Mouse (Mus musculus) embryonic stem cell, embryonic (primary cell): ENCODE measurements at regions not wholly inside any gene's neighbourhood (a gene's known extent, or its start where the extent isn't known, plus 50 kb on each side); places are given as distances from the start of the nearest gene placed in this dataset.

ENCODE experiments used
- CTCF ChIA-PET, 4 experiments: fragments of 300-600 bp in 2 of 4; fragments of 350-600 bp in 2 of 4; sonication (Branson Sonifier 250); formaldehyde crosslinking; loops; one replicate each; lab custom pipeline; 2022; ENCODE audit warnings: inconsistent platforms in 2 of 4; lab: Charles Lee
- POLR2A ChIA-PET, 4 experiments: fragments of 300-600 bp in 2 of 4; fragments of 350-600 bp in 2 of 4; sonication (Branson Sonifier 250); formaldehyde crosslinking; loops; one replicate each; lab custom pipeline; 2022; ENCODE audit warnings: antibody characterized with exemption in 4 of 4, inconsistent platforms in 1 of 4; lab: Charles Lee

DNA sequence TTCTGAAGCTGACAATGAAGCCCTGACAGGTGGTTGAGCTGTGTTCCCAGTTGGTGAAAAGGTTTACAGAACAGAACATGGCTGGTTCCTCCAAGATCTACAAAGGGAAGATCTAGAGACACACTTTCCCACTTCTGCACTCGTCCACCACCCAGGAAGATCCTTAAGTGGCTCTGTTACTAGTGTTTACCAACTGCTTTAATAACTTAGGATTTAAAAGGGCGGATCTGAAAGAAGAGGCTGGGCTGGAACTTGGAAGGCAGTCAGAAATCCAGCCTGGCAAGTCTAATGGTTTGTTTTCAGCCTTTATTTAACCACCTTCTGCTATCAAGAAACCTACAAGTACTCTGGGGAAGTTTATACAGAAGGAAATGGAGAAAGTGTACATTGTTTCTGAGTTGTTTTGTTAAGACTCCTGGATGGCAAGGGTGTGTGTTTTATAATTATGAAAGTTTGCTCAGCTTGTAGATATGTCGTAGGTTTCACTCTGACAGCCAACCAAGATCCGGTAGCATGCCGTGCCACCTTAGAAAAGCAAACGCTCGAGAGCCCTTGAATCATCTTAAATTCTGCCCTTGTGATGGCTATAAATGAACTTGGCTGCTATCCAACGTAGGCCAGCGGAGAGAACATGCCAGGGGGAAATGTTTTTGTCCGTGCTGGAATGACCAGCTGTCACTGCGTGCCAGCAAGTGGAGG is 248.5 kb downstream of the Plk2 start:
- POLR2A ChIA-PET: interaction anchor here in 3 of 4 experiments (0.5 to 0.9 kb wide), 3 partner anchors 10 to 1839 kb away, joined by 3 read pairs; no protein-coding TSS in a partner anchor
- CTCF ChIA-PET: interaction anchor here in 1 of 4 experiments (0.7 kb wide), 1 partner anchor 781 kb away, joined by 3 read pairs; no protein-coding TSS in a partner anchor

DNA sequence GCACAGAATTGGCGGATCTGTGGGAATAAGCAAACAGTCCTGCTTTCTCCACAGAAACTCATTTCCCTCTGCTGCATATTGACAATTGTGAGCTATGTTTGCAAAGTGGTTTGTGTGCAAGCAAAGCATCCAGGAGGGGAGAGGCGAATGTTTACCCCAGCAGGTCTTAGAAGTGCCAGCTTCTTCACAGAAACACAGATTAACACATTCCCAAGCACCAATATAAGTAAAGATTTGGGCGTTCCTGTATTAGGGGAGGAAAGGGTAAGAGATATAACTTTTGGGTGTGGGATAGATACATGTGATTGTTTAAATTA is 249.0 kb downstream of the Plk2 start:
- ChIA-PET POLR2A (interaction anchor here in 2 of 4 experiments (0.6 to 0.9 kb wide), 2 partner anchors 9 to 576 kb away, joined by 3 read pairs; no protein-coding TSS in a partner anchor), CTCF (interaction anchor here in 1 of 4 experiments (0.7 kb wide), 1 partner anchor 781 kb away, joined by 3 read pairs; no protein-coding TSS in a partner anchor)

DNA sequence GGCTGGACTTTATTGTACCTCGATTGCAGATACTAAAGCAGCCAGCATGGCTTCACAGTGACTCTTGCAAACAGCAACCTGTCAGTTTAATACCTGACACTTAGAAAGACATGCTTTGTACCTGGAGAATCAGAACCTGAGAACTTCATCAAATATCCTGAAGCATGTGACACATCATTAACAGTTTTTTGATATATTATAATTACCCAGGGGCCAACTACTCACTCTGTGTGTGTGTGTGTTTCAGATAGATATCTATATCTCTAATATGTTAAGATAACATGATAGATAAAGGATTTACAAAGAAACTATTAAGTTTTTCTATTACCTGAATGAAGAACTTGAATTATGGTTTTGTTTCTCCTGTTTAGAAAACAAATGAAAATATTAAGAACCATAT is 254.5 kb downstream of the Plk2 start:
- CTCF ChIA-PET: interaction anchor here in 1 of 4 experiments (0.7 kb wide), 1 partner anchor 22 kb away, joined by 3 read pairs; no protein-coding TSS in a partner anchor

DNA sequence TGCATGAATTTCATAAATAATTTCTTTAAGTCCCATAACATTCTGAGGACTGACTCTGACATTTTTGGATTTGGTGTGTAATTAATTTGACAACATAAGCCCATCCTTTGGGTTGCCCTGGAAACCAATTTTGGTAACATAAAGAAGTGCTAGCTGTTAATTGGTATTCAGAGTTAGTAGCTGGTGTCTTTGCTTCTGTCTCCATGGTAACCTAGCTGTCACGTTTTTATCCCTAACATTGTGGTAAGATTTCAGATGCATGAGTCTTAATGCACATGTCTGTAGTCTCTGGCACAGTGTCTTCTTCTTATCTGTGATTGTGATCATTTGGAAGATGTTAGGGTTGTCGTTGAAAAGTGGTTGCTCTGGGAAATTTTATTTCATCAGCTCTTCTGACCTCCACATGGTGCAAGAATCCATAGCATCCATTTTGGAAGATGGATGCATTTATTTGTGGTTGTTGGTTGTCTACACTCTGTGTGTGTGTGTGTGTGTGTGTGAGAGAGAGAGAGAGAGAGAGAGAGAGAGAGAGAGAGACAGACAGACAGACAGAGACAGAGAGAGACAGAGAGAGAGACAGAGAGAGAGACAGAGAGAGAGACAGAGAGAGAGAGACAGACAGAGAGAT is 255.1 kb downstream of the Plk2 start:
- CTCF ChIA-PET: interaction anchor here in 1 of 4 experiments (0.7 kb wide), 1 partner anchor 23 kb away, joined by 3 read pairs; no protein-coding TSS in a partner anchor
- POLR2A ChIA-PET: no interaction called here

More for the DNA sequence above, 254.5 kb downstream of the Plk2 start:
- POLR2A ChIA-PET: no interaction called here

DNA sequence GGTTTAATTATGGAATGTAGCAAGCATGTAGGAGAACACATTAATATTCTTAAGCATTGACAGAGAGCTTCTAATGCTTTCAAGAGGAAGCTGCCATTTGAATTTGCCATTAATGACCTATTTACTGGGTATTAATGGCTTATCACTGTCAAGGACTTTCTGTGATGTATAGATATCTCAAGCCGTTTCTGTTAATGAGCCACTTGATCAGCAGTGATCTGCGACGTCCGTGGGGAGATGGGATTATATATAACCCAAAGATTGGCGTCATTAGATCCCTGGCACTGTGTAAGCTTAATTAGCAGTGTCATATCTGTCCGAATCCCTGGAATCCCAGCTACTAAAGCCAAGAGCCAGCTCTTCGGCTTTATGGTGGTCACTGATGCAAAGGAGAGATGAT is 257.4 kb downstream of the Plk2 start:
- CTCF ChIA-PET: no interaction called here
- POLR2A ChIA-PET: interaction anchor here in 1 of 4 experiments (1.0 kb wide), 1 partner anchor 8 kb away, joined by 3 read pairs; no protein-coding TSS in a partner anchor

DNA sequence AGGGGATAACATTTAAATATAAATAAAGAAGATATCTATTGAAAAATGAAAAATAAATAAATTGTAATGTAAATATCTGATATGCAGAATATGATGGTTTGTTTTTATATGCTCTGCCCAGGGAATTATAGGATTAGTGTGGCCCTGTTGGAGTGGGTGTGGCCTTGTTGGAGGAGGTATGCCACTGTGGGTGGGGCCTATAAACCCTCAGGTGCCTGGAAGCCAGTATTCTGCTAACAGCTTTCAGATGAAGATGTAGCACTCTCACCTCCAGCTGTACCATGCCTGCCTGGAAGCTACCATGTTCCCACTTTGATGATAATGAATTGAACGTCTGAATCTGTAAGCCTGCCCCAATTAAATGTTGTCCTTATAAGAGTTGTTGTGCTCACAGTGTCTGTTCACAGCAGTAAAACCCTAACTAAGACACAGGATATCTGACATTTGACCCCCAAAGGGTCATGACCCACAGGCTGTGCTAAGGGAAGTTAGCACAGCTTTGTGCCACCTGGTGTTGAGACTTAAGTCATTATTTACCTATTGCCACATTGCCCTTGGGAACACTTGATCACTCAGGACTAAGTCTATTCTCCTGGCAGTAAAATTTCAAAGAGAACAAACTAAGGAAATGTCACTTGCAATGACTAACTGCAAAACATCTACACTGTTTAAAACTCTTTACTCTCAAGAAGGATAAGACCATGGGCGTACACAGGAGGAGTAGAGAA is 270.4 kb downstream of the Plk2 start:
- CTCF ChIA-PET: interaction anchor here in 3 of 4 experiments (0.6 to 1.0 kb wide), 3 partner anchors 11 to 71 kb away, joined by 3 read pairs; no protein-coding TSS in a partner anchor
- POLR2A ChIA-PET: no interaction called here

DNA sequence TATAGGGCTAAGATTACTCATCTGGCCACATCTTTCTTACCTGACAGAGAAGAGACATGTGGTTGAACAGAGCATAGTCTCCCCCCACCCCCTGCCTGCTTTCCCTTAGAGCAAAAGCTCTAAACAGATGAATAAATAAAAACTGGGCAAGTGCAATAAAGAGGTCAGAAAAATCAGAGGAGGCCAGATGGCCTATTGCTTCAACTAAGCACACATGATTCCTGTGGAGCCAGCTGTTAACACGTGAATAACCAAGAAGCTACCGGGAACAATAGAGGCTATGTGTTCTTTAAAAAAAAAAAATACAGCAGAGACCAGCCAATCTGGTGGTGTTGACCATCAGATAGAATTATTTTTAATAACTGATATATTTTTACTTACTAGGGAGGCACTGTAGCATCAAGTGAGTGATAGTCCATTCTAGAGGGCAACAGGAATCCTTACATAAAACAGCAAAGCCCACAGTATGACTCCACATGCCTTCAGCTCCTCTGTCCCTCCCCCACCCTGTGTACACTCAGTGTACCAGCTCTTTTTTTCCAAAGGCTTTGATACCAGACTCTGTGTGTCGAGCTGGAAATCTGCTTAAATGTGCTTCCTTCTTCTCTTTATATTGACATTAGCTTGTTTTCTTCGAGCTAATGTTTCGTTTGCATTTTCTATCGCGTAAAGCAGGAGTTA is 272.6 kb downstream of the Plk2 start:
- ChIA-PET POLR2A (interaction anchor here in 1 of 4 experiments (0.7 kb wide), 1 partner anchor 234 kb away, joined by 3 read pairs; no protein-coding TSS in a partner anchor), CTCF (interaction anchor here in 1 of 4 experiments (0.6 kb wide), 1 partner anchor 516 kb away, joined by 3 read pairs; no protein-coding TSS in a partner anchor)

DNA sequence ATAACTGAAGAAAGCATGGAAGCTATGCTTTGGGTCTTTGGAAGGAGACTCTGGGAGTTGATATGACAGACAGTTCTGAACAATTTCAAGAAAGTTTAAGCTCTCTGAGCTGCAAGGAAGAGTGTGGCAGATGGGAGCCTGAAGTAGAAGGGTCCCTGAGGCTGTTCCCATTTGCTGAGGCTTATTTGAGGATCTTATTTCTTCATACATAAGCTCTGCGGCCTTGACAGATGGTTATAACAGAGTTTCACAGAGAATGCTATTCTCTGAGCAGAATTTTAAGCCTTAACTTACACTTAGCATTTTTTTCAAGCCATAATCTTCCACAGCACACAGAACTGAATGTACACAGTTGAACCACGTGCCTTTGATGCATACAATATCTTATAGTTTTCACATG is 278.7 kb downstream of the Plk2 start:
- ChIA-PET CTCF (no interaction called here), POLR2A (interaction anchor here in 1 of 4 experiments (0.6 kb wide), 1 partner anchor 132 kb away, joined by 6 read pairs; no protein-coding TSS in a partner anchor)

DNA sequence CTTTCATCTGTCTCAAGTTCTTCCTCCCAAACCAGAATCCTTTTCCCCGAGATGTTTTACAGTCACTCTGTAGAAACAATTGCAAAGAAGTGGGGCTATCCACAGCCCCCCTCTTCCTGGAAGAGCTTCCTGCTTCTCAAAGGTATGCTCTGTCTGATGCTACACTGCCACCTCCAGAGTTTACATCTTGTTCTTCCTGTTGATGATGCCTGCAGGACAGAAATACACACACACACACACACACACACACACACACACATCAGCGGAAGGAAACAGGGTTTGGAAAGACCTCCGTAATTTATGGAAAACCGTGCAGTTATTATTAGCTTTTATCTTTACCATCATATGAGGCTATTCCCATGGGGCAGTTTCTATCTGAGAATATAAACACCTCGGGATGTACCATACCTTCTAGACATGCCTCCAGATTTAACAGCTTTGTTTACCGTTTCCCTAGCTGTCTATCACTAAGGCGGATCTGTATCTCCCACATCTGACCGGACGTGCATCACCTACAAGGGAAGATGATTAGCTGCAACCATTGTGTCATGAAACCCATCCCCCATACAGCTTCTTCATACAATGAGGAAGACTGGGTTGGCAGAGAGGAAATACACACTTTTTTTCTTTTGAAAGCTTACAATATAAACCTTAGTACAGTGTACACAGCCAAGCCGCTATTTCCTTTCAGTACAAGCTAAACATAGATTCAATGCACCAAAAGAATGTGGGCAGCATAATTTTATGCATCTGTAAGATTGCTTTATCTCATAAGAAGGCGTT is 288.6 kb downstream of the Plk2 start:
- POLR2A ChIA-PET: no interaction called here

DNA sequence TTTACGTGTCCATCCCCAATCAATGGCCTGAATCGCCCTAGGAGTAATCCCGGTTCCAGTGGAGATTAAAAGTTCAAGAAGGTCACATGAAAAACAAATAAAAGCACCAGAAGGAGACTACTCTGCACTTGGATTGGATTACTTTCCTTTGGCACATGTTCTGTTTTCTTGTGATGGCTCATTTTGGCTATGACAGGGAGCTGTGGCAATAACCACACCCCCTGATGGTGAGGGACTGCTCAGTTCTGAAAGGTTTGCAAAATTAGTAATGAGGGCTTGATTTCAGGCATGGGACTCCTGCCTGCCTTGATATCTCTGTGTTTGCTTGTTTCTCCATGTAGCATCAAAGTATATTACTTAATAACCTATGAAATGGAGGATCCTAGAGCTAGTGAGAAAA is 293.9 kb downstream of the Plk2 start:
- POLR2A ChIA-PET: interaction anchor here in 1 of 4 experiments (0.7 kb wide), 1 partner anchor 255 kb away, joined by 4 read pairs; no protein-coding TSS in a partner anchor
- CTCF ChIA-PET: no interaction called here

More for the DNA sequence above, 288.6 kb downstream of the Plk2 start:
- CTCF ChIA-PET: interaction anchor here in 1 of 4 experiments (0.6 kb wide), 1 partner anchor 291 kb away, joined by 3 read pairs; no protein-coding TSS in a partner anchor

DNA sequence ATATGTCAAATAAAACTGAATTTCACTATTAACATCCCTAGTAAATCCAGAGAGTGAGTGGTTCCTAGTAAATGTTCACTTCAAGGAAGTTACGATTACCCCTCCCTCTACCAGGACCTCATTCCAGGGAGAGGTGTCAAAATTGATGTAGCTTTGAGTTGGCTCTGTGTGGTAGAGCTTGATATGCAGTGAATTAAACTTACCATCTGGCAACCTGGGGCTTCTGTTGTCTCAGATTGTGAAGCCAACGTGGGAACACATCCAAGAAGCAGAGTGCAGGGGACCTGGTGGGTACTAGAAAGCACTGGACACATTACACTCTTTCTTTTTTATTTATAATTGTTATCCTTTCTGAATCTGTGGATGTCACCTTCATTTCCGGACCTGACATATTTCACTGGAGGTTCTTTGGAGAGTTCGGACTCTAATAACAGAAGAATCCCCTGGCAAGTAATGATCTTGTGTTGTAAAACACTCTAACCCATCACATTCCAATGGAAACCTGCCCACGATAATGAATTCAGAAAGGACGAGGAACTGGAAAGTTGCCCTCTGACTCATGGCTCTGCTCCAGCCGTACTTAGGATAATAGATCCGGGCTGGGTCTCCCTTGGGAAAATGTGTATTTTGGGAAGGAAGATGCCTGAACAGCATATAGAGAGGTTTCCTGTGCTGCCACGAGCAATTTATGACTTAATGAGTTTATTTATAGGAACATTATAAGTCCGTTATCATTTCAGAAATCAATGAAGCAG is 295.8 kb downstream of the Plk2 start:
- ChIA-PET CTCF (no interaction called here), POLR2A (no interaction called here)

DNA sequence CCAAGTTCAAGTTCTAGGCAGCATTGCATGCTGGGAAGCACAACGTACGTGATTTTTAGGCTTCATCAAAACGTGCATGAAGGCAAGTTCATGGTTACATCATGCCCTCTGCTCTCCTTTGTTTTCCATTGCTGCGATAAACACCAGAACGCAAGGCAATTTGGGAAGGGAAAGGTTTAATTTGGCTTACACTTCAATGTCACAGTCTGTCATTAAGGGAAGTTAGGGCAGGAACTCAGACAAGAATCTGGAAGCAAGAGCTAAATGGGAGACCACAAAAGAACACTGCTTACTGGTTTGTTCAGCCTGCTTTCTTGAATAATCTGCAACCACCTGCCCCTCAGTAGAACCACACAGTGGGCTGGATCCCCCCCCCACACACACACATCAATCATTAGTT is 297.9 kb downstream of the Plk2 start:
- CTCF ChIA-PET: interaction anchor here in 1 of 4 experiments (0.5 kb wide), 1 partner anchor 310 kb away, joined by 3 read pairs; no protein-coding TSS in a partner anchor
- POLR2A ChIA-PET: no interaction called here

DNA sequence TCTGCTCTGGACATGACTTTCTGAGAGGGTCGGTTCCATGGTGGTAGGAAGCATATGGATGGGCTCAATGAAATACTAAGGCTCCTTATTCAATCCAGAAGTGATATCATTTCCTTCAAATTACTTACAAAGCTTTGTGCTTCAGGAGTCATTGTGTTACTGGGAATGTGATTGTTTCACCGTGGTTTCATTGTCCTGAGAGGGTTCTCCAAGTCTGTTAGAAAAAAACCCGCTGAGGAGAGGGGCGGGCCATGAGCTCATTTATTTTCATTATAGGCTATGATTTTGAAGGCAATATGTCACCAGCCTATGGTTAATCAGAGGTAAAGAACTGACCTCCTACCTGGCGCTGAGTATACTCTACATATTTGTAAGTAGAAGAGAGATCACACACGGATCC is 300.0 kb downstream of the Plk2 start:
- ChIA-PET CTCF (no interaction called here), POLR2A (interaction anchor here in 1 of 4 experiments (1.7 kb wide), 1 partner anchor 10 kb away, joined by 3 read pairs; no protein-coding TSS in a partner anchor)

DNA sequence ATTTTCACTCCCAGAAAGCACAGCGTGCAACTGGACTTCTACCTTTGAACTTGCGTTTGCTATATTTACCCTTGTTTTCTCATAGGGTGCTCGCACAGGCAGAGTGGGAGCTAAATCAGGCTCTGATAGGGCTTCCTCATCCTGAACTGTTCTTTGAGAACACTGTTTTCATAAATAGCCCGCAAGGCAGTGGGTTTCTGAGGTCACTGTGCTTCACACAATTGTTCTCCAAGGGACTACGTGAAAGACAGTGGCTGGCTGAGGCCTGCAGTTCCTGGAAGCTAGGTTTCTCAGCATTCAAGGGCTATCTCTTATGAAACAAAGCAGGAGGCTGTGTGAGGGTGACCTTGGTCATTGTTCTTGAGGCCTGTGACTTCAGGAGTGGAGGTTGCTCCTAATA is 301.7 kb downstream of the Plk2 start:
- CTCF ChIA-PET: no interaction called here
- POLR2A ChIA-PET: interaction anchor here in 2 of 4 experiments (0.6 to 1.7 kb wide), 3 partner anchors 11 to 51 kb away, joined by 3 to 5 read pairs (median 4); no protein-coding TSS in a partner anchor

DNA sequence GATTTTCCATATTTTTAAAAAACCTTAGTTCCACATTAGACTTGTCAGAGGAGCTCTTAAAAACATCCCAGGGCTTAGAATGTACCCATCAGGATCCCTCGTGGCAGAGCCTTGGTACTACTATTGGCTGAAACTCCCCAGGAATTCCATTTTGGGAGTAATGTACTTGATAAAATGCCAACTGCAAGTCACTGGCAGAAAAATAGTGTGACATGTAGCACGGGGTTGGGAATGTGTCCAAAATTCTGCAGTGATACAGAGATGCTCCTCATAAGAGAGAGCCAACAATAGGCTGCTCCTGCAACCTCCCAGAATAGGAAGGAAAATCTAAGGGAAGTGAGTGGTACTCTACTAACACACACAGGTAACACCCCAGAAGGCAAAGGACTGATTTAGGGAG is 309.4 kb downstream of the Plk2 start:
- POLR2A ChIA-PET: interaction anchor here in 1 of 4 experiments (0.5 kb wide), 1 partner anchor 1080 kb away, joined by 5 read pairs; no protein-coding TSS in a partner anchor
- CTCF ChIA-PET: no interaction called here

DNA sequence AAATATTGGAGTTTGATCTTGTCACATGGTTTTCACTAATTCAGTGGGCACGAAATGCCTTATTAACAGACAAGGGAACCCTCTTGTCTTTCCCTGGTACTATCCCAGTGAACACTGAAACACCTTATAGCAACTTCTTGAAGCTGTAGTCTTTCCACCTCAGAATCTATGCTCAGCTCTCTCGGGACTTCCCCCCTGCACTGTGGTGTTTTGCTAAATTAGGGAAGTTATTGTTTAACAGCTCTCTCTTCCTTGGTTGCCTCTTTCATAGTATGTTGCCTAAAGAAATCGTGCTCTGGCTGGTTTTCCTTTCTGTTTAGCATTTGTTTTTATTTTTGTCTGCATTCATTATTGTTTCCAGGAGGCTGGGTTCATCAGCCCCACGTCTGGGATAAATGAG is 316.0 kb downstream of the Plk2 start:
- POLR2A ChIA-PET: no interaction called here

DNA sequence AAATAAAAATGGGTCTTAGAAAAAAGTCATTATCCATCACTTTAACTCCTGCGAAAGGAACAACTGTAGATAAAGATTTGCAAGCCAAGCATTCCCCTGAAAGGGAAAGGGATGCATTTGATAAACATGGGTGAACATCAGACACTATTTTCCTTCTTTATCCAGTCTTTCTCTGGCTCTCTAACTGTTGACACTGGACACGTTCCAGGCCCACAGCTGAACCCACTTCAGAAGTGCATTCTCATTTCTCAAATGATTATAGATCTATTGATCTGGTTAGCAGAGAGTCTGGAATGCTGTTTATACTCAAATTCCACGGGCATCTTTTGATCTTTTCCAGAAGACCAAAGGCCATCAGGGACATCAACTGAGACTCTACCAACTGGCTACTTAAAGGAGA is 317.7 kb downstream of the Plk2 start:
- ChIA-PET CTCF (no interaction called here), POLR2A (no interaction called here)

More for the DNA sequence above, 316.0 kb downstream of the Plk2 start:
- CTCF ChIA-PET: interaction anchor here in 2 of 4 experiments (0.6 to 0.7 kb wide), 2 partner anchors 537 to 1700 kb away, joined by 3 to 6 read pairs; no protein-coding TSS in a partner anchor
